Mouse (Mus musculus): ENCODE measurements around the gene Olfr160. TPM values are rescaled to one million over a fixed set of nuclear protein-coding genes. Genes with fewer than 3 reads are reported as not detected.

Olfr160 gene
- polyA plus RNA-seq, 1 experiment from 2014 or later: not detected

- Histone ChIP-seq H3K4me2 (no peak overlapping the region), H3K9ac (no peak overlapping the region), H3K4me1 (replicated peaks) (no peaks in the 10 kb centered on the region), H3K4me3 (no peak overlapping the region), H3K36me3 (no peaks in the 10 kb centered on the region), H3K9me3 (no peaks in the 10 kb centered on the region), H3K27ac (replicated peaks) (no peak overlapping the region), H3K27me3 (no peaks in the 10 kb centered on the region)
- no peak for ATAC-seq (ENCODE audit: low read depth)
- 74% methylated on average over 4 of the region's 4 CpGs for WGBS
Measured at GRCm38 (mm10) chr9:37675287-37675686, 40.8 kb downstream of the Olfr160 start.

DNA sequence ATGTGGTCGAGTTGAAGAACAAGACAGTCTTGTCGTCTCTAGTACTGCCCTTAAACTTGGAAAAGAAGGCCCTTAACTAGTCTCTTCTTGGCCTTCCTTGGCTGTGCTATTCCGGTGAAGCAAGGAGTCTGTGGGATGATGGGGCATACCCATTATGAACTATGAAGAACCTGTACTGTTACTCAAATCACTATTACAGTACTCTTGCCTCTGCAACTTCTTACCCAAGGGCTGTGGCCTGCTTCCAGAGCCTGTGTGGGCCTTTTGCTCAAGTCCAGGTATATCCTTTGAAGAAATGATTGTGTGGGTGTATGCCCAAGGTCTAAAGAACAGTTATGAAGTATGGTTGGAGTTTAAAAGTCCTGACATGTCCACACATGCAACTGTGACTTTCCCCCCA, 45.8 kb downstream of the Olfr160 start:
- Histone ChIP-seq H3K9ac (no peak overlapping the region), H3K4me2 (no peak overlapping the region), H3K36me3 (no peaks in the 10 kb centered on the region), H3K4me1 (replicated peaks) (no peaks in the 10 kb centered on the region), H3K27me3 (no peaks in the 10 kb centered on the region), H3K4me3 (no peak overlapping the region), H3K27ac (replicated peaks) (no peak overlapping the region), H3K9me3 (no peaks in the 10 kb centered on the region)
- WGBS: 91% methylated on average over 3 of the region's 3 CpGs
- ATAC-seq (ENCODE audit: low read depth): no peak

- WGBS: 76% methylated on average over 4 of the region's 4 CpGs
- H3K27ac ChIP-seq (replicated peaks): no peak overlapping the region
- H3K36me3 ChIP-seq: no peaks in the 10 kb centered on the region
- no peak for ATAC-seq (ENCODE audit: low read depth)
- H3K9ac ChIP-seq: no peak overlapping the region
- H3K4me1 ChIP-seq (replicated peaks): no peaks in the 10 kb centered on the region
- H3K4me2 ChIP-seq: no peak overlapping the region
- H3K27me3 ChIP-seq: no peaks in the 10 kb centered on the region
- H3K9me3 ChIP-seq: no peaks in the 10 kb centered on the region
- no peak overlapping the region for H3K4me3 ChIP-seq
Measured at GRCm38 (mm10) chr9:37669678-37670077, 46.4 kb downstream of the Olfr160 start.

GRCm38 (mm10) chr9:37669115-37669514, 46.9 kb downstream of the Olfr160 start, which contains the start of gene Panx3:
Gene Panx3 (minus strand): TSS chr9:37669235.
- no peaks in the 10 kb centered on the region for H3K27me3 ChIP-seq
- H3K4me1 ChIP-seq (replicated peaks): no peaks in the 10 kb centered on the region
- H3K36me3 ChIP-seq: no peaks in the 10 kb centered on the region
- H3K4me2 ChIP-seq: no peak within 1 kb of the TSS
- no peak within 1 kb of the TSS for H3K27ac ChIP-seq (replicated peaks)
- no peaks in the 10 kb centered on the region for H3K9me3 ChIP-seq
- ATAC-seq (ENCODE audit: low read depth): no peak
- WGBS: 68% methylated on average over 6 of the region's 6 CpGs
- no peak within 1 kb of the TSS for H3K9ac ChIP-seq
- H3K4me3 ChIP-seq: no peak within 1 kb of the TSS

DNA sequence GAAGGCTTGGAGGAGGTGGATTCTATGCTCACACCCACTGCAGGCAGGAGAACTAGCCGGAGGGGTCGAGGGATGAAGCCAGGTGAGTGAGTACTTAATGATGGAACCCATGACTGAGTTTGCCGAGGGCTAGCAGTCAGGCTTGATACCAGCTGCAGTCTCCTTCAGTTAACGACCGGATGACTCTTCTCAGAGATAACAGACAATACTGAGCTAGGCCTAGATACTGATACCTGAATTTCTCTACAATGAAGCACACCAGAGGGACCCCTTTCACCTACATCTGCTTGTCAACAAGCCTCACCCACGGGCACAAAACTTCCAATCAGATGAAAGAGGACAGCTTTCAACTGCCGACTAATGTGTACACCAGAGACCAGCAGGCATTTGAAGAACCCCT, 50.0 kb downstream of the Olfr160 start:
- Histone ChIP-seq H3K9ac (no peak overlapping the region), H3K36me3 (no peaks in the 10 kb centered on the region), H3K9me3 (no peaks in the 10 kb centered on the region), H3K27ac (replicated peaks) (no peak overlapping the region), H3K27me3 (peaks cover 3% of the 10 kb centered on the region; the same call in 1 of the 2 replicates), H3K4me2 (no peak overlapping the region), H3K4me1 (replicated peaks) (no peaks in the 10 kb centered on the region), H3K4me3 (no peak overlapping the region)
- 84% methylated on average over 7 of the region's 7 CpGs for WGBS
- no peak for ATAC-seq (ENCODE audit: low read depth)

DNA sequence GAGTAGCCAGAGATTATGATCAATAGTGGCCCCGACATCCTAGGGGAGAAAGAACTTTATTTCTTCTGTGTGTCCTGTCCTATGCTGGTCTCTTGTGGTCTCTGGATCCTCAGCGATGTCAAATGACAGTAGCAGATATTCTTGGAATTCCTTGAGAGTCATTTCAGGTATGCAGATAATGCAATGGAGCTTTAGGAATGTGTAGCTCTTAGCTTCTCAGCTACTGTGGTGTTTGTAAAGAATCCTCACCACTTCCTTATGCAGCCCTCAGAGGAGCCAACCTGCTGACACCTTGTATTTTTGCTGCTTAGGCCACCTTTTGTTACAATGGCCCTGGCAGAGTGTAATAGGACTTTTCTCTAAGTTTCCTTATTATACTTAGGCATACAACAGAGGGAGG, 51.4 kb downstream of the Olfr160 start:
- Histone ChIP-seq H3K9ac (no peak overlapping the region), H3K4me3 (no peak overlapping the region), H3K9me3 (no peaks in the 10 kb centered on the region), H3K4me1 (replicated peaks) (no peaks in the 10 kb centered on the region), H3K27me3 (peaks cover 3% of the 10 kb centered on the region; the same call in 1 of the 2 replicates), H3K27ac (replicated peaks) (no peak overlapping the region), H3K36me3 (no peaks in the 10 kb centered on the region), H3K4me2 (no peak overlapping the region)
- ATAC-seq (ENCODE audit: low read depth): no peak
- 95% methylated on average over 2 of the region's 2 CpGs for WGBS

- 96% methylated on average over 1 of the region's 1 CpGs for WGBS
- ATAC-seq (ENCODE audit: low read depth): no peak
Measured at GRCm38 (mm10) chr9:37663210-37663609, 52.8 kb downstream of the Olfr160 start.

DNA sequence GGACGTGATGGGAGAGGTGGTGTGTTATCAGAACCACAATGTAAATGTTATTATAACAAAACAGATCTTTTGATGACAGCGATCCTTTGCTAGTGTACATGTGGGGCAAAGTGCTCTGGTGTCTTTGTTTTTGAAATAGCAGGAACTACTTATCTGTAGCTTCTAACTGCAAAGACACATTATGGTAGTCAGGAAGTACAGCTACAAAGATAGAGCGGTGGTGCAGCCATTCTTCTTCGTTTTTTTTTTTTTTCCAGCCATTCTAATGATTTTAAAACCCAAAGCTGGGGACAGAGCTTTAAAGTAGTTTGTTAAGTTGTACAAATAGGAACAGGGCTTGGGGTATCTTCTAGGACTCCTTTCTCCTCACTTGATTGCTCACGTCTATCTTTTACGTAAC, 56.6 kb downstream of the Olfr160 start:
- H3K9me3 ChIP-seq: no peaks in the 10 kb centered on the region
- ATAC-seq (ENCODE audit: low read depth): no peak
- H3K36me3 ChIP-seq: peaks cover 1% of the 10 kb centered on the region
- no peak overlapping the region for H3K4me3 ChIP-seq
- H3K27ac ChIP-seq (replicated peaks): no peak overlapping the region
- peaks cover 3% of the 10 kb centered on the region; the same call in 1 of the 2 replicates for H3K27me3 ChIP-seq
- H3K4me2 ChIP-seq: no peak overlapping the region
- 81% methylated on average over 6 of the region's 6 CpGs for WGBS
- peaks cover 20% of the 10 kb centered on the region for H3K4me1 ChIP-seq (replicated peaks)
- no peak overlapping the region for H3K9ac ChIP-seq

More at GRCm38 (mm10) chr9:37663210-37663609, 52.8 kb downstream of the Olfr160 start:
- no peak overlapping the region for H3K9ac ChIP-seq
- H3K27ac ChIP-seq (replicated peaks): no peak overlapping the region
- H3K4me3 ChIP-seq: no peak overlapping the region
- H3K36me3 ChIP-seq: no peaks in the 10 kb centered on the region
- no peak overlapping the region for H3K4me2 ChIP-seq
- peaks cover 3% of the 10 kb centered on the region; the same call in 1 of the 2 replicates for H3K27me3 ChIP-seq
- no peaks in the 10 kb centered on the region for H3K4me1 ChIP-seq (replicated peaks)
- H3K9me3 ChIP-seq: no peaks in the 10 kb centered on the region

Other genes starting within 250 kb of the Olfr160 start
- gene Msantd2, start 226.9 kb downstream of the Olfr160 start, polyA plus RNA-seq (2015; fragmentation: Nextera tagmentation; extraction: Ambion mirVana): 33.4 and 33.7 TPM in 2 replicates
- 41.5 and 42.5 TPM in 2 replicates for gene Esam, start 188.2 kb downstream of the Olfr160 start, polyA plus RNA-seq (2015; fragmentation: Nextera tagmentation; extraction: Ambion mirVana)
- 1.1 and 2.1 TPM in 2 replicates for gene Vsig2, start 177.0 kb downstream of the Olfr160 start, polyA plus RNA-seq (2015; fragmentation: Nextera tagmentation; extraction: Ambion mirVana)
- gene Nrgn, start 163.3 kb downstream of the Olfr160 start, polyA plus RNA-seq (2015; fragmentation: Nextera tagmentation; extraction: Ambion mirVana): 10.0 and 11.3 TPM in 2 replicates
- 8.9 and 13.7 TPM in 2 replicates for gene Siae, start 160.6 kb downstream of the Olfr160 start, polyA plus RNA-seq (2015; fragmentation: Nextera tagmentation; extraction: Ambion mirVana)
- 10.9 and 12.1 TPM in 2 replicates for gene Spa17, start 102.5 kb downstream of the Olfr160 start, polyA plus RNA-seq (2015; fragmentation: Nextera tagmentation; extraction: Ambion mirVana)
- gene Tbrg1, start 58.9 kb downstream of the Olfr160 start, polyA plus RNA-seq (2015; fragmentation: Nextera tagmentation; extraction: Ambion mirVana): 99.3 and 100 TPM in 2 replicates
- 0.22 TPM in 1 of 2 replicates, not detected in the other for gene Panx3, start 47.0 kb downstream of the Olfr160 start, polyA plus RNA-seq (2015; fragmentation: Nextera tagmentation; extraction: Ambion mirVana)
- gene Olfr874, start 28.9 kb upstream of the Olfr160 start, polyA plus RNA-seq (2015; fragmentation: Nextera tagmentation; extraction: Ambion mirVana): not detected in 2 replicates
- gene Olfr875, start 55.6 kb upstream of the Olfr160 start, polyA plus RNA-seq (2015; fragmentation: Nextera tagmentation; extraction: Ambion mirVana): not detected in 2 replicates
- not detected in 2 replicates for gene Olfr876, start 86.8 kb upstream of the Olfr160 start, polyA plus RNA-seq (2015; fragmentation: Nextera tagmentation; extraction: Ambion mirVana)
- not detected in 2 replicates for gene Olfr877, start 138.0 kb upstream of the Olfr160 start, polyA plus RNA-seq (2015; fragmentation: Nextera tagmentation; extraction: Ambion mirVana)
- not detected in 2 replicates for gene Olfr145, start 180.5 kb upstream of the Olfr160 start, polyA plus RNA-seq (2015; fragmentation: Nextera tagmentation; extraction: Ambion mirVana)
- not detected in 2 replicates for gene Olfr878, start 201.6 kb upstream of the Olfr160 start, polyA plus RNA-seq (2015; fragmentation: Nextera tagmentation; extraction: Ambion mirVana)